Mouse (Mus musculus) inflammation-experienced regulatory T-cells, adult 6 months (primary cell): Measurements from ENCODE around the gene Slc35a1. TPM values are rescaled to one million over a fixed set of nuclear protein-coding genes. Genes with fewer than 3 reads are reported as not detected.

Experiments used
- ATAC-seq: one replicate; pipeline ENCODE4 v1.8.0; 2017
- polyA plus RNA-seq, 3 experiments: library from polyadenylated mRNA; unstranded; fragments of 100-300 nt; shearing (Covaris generic); gene quantifications; one replicate each; pipeline ENCODE4 v1.2.1; 2017

Slc35a1 gene
- polyA plus RNA-seq, 3 experiments from 2014 or later, result 27.2 to 40.3 (median 31.1) TPM

DNA sequence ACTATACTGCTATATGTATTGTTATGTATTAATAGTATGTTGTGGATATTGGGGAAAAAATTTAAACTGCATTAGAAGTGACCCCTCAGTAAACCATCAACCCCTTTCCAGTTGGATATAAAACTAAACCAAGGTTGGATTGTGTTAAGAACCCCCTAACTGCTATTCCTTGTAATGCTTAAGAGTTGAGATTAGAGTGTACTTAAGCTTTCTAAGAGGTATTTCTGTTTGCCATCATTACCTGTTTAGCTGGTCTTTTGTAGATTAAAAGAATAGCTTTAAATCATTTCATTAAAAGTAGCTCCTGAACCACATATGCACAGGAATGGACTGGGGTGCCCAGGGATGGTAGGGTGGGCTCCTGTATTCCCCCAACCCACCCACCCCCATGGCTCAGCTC is 42.5 kb downstream of the Slc35a1 start:
- ATAC-seq, result no peak

DNA sequence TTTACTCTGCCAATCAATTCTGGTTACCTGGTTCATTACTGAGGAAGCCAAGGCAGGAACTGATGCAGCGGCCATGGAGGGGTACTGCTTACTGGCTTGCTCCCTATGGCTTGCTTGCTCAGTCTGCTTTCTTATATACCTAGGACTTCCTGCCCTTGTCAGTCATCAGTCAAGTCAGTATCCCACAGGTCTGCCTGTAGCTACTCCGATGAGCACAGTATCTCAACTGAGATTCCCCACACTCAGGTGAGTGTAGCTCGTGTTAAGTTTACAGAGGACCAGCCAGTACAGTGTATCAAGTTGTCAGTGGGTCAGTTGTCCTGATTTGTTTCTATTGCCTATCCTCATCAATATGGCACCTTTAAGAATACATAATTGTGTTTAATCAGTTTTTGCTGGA is 46.5 kb downstream of the Slc35a1 start:
- no peak for ATAC-seq

DNA sequence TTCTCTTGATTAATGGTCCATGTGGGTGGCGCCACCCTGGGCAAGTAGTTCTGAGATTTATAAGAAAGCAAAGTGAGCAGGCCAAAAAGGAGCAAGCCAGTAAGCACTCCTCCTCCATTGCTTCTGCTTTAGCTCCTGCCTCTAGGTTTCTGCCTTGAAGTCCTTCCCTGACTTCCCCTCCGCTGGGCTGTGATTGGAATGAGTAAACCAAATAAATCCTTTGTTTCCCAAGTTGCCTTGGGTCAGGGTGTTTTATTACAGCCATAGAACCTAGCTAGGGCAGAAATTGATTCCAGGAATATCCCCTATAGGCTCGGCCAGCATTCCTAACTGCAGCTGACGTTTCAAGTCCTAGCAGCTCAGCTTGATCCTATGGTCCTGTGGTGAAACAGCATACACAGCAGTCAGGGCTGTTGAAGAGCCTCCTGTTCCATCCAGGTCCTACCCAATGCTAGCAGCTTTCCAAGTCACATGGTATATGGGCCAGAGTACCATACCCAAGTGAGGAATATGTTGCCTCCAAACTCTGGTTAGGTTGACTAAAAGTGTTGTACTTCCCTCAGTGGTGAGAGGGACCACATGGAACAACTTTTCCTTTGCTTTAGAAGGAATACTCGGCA is 47.4 kb downstream of the Slc35a1 start:
- ATAC-seq, result no peak

DNA sequence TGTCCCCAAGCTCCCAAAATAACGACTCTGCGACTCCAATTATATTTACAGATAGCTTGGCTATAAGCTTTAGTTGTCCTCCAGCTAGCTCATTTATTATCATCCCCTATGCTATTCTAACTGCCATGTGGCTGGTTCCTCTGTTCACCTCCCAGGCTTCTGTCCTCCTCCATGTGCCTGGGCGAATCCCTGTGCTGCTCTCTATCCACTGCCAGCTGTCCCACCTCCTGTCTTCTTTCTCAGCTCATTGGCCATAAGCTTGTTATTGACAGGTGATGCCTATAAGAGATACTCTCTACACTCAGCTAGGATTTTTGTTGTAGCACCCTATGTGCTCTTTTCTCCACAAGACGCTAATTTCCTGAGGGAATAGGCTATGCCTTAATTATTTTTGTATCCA is 49.4 kb downstream of the Slc35a1 start:
- ATAC-seq, result no peak

GRCm38 (mm10) chr4:34637386-34637785 is 49.9 kb downstream of the Slc35a1 start:
- no peak for ATAC-seq

DNA sequence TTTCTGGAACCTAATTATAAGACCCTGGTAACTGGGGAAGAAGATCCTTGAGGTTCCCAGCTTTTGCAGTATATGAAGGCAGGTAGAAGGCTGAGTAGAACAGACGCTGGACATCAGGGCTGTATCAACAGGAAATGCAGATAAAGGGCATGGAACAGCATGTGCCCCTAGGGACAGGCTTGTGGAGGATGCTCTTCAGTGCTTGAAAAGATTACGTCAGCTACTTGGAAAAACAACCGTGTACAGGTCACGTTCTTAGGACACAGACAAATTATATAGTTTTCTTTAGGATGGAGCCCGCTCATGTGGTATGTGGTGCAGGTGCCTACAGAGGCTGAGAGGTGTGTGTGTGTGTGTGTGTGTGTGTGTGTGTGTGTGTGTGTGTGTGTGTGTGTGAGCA is 51.2 kb downstream of the Slc35a1 start:
- no peak for ATAC-seq

- no peak for ATAC-seq
Measured at GRCm38 (mm10) chr4:34634129-34634528, 53.1 kb downstream of the Slc35a1 start.

GRCm38 (mm10) chr4:34629956-34630355 is 57.3 kb downstream of the Slc35a1 start:
- ATAC-seq, result no peak

DNA sequence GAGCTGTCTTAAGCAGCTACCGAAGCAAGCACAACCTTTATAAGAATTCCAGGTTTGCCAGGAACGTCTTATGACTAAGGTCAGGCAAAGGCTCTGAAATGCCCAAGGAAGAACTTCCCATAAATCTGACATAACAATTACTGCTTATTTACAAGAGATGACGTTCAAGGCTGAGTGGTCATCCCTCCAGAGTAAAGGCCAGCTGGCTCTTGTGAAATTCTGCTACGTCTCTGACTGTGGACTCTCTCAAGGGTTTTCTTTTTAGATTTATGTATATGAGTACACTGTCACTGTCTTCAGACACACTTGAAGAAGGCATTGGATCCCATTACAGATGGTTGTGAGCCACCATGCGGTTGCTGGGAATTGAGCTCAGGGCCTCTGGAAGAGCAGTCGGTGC is 60.8 kb downstream of the Slc35a1 start:
- ATAC-seq, result no peak

- no peak for ATAC-seq
Measured at GRCm38 (mm10) chr4:34625556-34625955, 61.7 kb downstream of the Slc35a1 start.

DNA sequence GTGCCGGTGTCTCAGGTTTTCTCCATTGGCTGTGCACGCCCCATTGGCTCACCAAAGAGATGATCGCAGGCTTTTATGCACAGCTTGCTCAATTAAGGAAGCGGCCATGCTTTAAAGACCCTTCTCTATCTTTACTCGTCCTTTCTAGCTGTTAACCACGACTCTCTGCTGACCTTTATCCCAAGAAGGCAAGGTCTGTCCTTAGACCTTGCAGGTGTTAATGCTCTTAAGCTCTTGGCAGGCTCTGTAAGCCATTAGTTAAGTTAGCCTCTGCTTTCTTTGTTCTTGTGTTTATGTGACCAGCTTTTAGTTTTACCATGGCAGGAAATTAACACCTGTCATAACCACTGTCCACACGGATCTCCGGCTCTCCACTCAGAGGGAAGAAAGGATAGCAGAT is 71.1 kb downstream of the Slc35a1 start:
- no peak for ATAC-seq

DNA sequence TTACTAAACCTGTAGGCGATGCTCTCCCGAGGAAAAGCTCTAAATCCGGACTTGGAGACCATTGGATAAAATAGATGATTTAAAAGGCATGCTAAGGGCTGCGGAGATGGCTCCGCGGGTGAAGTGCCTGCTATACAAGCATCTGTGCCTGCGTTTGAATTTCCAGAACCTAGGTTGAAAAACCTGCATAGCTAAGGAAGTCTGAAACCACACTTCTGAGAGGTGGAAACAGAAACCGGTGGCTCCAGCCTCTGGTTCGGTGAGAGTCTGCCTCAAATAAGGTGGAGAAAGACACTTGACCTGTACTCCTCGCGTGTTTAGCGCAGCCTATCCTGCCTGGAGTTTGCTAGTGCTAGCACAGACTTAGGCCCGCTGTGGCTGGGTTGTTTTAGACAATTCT is 71.9 kb downstream of the Slc35a1 start:
- peak; percentile 17 for ATAC-seq

DNA sequence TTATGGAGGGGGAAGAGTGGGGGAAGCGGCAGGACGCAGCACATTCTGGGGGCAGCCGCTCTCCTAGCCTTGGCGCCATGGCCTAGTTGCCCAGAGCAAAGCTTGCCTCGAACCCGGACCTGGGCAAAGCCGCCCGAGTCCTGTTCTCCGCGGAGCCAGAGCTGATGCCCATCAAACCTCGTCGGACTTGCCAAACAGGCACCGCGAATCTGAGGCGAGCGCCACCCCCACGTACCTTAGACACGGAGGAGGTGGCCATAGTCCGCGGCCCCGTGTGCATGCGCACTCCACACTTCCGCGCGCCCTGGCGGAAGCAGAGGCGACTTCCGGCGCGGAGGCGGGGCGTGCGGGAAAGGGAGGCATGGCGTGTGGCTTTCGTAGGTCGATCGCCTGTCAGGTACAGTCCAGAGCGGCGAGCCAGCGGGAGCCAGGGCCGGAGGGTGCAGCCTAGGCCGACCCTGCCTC is 72.6 kb downstream of the Slc35a1 start, which contains the start of the genes Orc3 and Rars2:
Gene Orc3 (minus strand): TSS at position 315 of the 465 bp plus-strand sequence.
Gene Rars2 (plus strand): TSS at position 328 of the 465 bp plus-strand sequence.
- peak; percentile 99 for ATAC-seq

GRCm38 (mm10) chr4:34613571-34614145 is 73.6 kb downstream of the Slc35a1 start:
- no peak for ATAC-seq

Other genes starting within 250 kb of the Slc35a1 start
- 10 to 100 TPM in 2 of 3 experiments, 1 to 10 TPM in 1; 9.2 to 14.9 (median 11.9) TPM for gene Akirin2, start 136.5 kb downstream of the Slc35a1 start, polyA plus RNA-seq
- 100 to 1,000 TPM in 2 of 3 experiments, 10 to 100 TPM in 1; 92.5 to 124 (median 103) TPM for gene Orc3, start 72.5 kb downstream of the Slc35a1 start, polyA plus RNA-seq
- 10 to 100 TPM; 46.3 to 56.7 (median 47.9) TPM for gene Rars2, start 72.5 kb downstream of the Slc35a1 start, polyA plus RNA-seq
- gene Cfap206, start 42.8 kb upstream of the Slc35a1 start, polyA plus RNA-seq, result not detected
- not detected for gene Gm136, start 68.8 kb upstream of the Slc35a1 start, polyA plus RNA-seq
- gene Smim8, start 91.0 kb upstream of the Slc35a1 start, polyA plus RNA-seq, result 10 to 100 TPM; 49.9 to 66.6 (median 62.0) TPM
- gene Zfp292, start 195.5 kb upstream of the Slc35a1 start, polyA plus RNA-seq, result 10 to 100 TPM; 14.8 to 28.0 (median 25.1) TPM
- gene Cga, start 206.3 kb upstream of the Slc35a1 start, polyA plus RNA-seq, result not detected